In genomic region chr10:118564528-118565268, GRCm38 (mm10) we compare ENCODE assay signal across 10 mouse cellular contexts.
DNase-seq lines count a peak whose midpoint lies in the region; ATAC-seq and TF ChIP-seq lines count a peak whose summit lies in the region.
"Had no signal": no experiment of that assay in that cellular context is flagged by ENCODE, and none has a peak within 500 bp of the region (broad histone marks: within the 10 kb centered on the region; RNA-seq: fewer than 3 reads in every experiment).

No protein-coding gene starts in this region.

- no peak for TF ChIP-seq CTCF in liver, postnatal 0 days (IDR thresholded peaks at IDR 0.05; ENCODE audit: low read depth)

- H3K36me3 ChIP-seq in liver, postnatal 0 days (replicated peaks; ENCODE audit: insufficient read depth, low read length) = no peaks in the 10 kb centered on the region
- H3K36me3 ChIP-seq: heart, embryonic 13.5 days; midbrain, embryonic 13.5 days had no signal

- H3K9me3 ChIP-seq in liver, postnatal 0 days (ENCODE audit: low read length) = no peaks in the 10 kb centered on the region
- H3K9me3 ChIP-seq: heart, embryonic 13.5 days; midbrain, embryonic 13.5 days had no signal

- no peaks in the 10 kb centered on the region for H3K4me1 ChIP-seq in liver, postnatal 0 days (ENCODE audit: insufficient read depth)
- H3K4me1 ChIP-seq: midbrain, embryonic 13.5 days had no signal

- H3K27me3 ChIP-seq in liver, postnatal 0 days (ENCODE audit: insufficient read depth, low read length) = no peaks in the 10 kb centered on the region
- H3K27me3 ChIP-seq: heart, embryonic 13.5 days; midbrain, embryonic 13.5 days had no signal

- intact Hi-C loops in heart, postnatal 25 days (cut with DNase I) = no loop called here

- H3K9ac ChIP-seq in liver, postnatal 0 days (replicated peaks) = no peak overlapping the region
- H3K9ac ChIP-seq: heart, embryonic 13.5 days; midbrain, embryonic 13.5 days had no signal

- 67% methylated on average over 16 of the region's 16 CpGs for WGBS in liver, postnatal 0 days (ENCODE audit: insufficient replicate concordance)

- H3K4me2 ChIP-seq in liver, postnatal 0 days (ENCODE audit: low read depth, low read length) = no peak overlapping the region
- H3K4me2 ChIP-seq: heart, embryonic 13.5 days; midbrain, embryonic 13.5 days had no signal

- H3K4me3 ChIP-seq in liver, postnatal 0 days (ENCODE audit: low read depth, low read length) = no peak overlapping the region
- H3K4me3 ChIP-seq: heart, embryonic 13.5 days; midbrain, embryonic 13.5 days had no signal

- no peak for TF ChIP-seq EP300 in liver, postnatal 0 days (IDR thresholded peaks at IDR 0.05; ENCODE audit: low read depth)

- peak; percentile 22; the same call in 1 of the 2 replicates for ATAC-seq in cerebellum, adult (ENCODE audit: insufficient number of reproducible peaks, low FRiP score, low TSS enrichment)
- no peak for ATAC-seq in liver, postnatal 0 days
- ATAC-seq: midbrain, embryonic 13.5 days had no signal

- no peak overlapping the region for H3K27ac ChIP-seq in liver, postnatal 0 days (ENCODE audit: low read depth)
- H3K27ac ChIP-seq: heart, embryonic 13.5 days; midbrain, embryonic 13.5 days had no signal

- no peak for DNase-seq in cerebellum, adult 9-10 months
- peak; percentile 5 for DNase-seq in right cerebral cortex, adult 18-20 months
- DNase-seq in right cerebral cortex, postnatal 4 days = no peak
- peak; percentile 25 to 38 for DNase-seq in layer of hippocampus, postnatal 10 days (ENCODE audit: low spot score in 2 of 2)
- DNase-seq in urinary bladder, postnatal 14 days (ENCODE audit: low spot score) = peak; percentile 77
- no peak for DNase-seq in liver, postnatal 0 days
- DNase-seq in heart, postnatal 25 days (ENCODE audit: low spot score) = no peak

Comparison
In these comparisons a context has a peak if more than half of its experiments do, and no peak if none do; other contexts are left out.
1. DNase-seq: peak in right cerebral cortex, adult 18-20 months (single experiment), layer of hippocampus, postnatal 10 days (2 of 2) and urinary bladder, postnatal 14 days (single experiment); none in cerebellum, adult 9-10 months (single experiment), right cerebral cortex, postnatal 4 days (single experiment), liver, postnatal 0 days (single experiment) and heart, postnatal 25 days (single experiment).